Mouse (Mus musculus): ENCODE results near the gene Klk1b3. TPM values are rescaled to one million over a fixed set of nuclear protein-coding genes. Genes with fewer than 3 reads are reported as not detected.
"Not testable (repeated sequence)": the region's sequence is repeated elsewhere in the genome, so short reads cannot be mapped to it uniquely, and the experiment has no call there.

Gene Klk1b3
- polyA plus RNA-seq (2015; fragmentation: Nextera tagmentation; extraction: Ambion mirVana), result not detected in 2 replicates

- Histone ChIP-seq H3K9me3 (replicated peaks) (no peaks in the 10 kb centered on the region), H3K4me1 (no peaks in the 10 kb centered on the region), H3K27me3 (replicated peaks) (no peaks in the 10 kb centered on the region), H3K36me3 (no peaks in the 10 kb centered on the region), H3K9ac (replicated peaks) (no peak within 1 kb of the TSS), H3K4me2 (no peak within 1 kb of the TSS), H3K27ac (replicated peaks) (no peak within 1 kb of the TSS), H3K4me3 (replicated peaks) (no peak within 1 kb of the TSS)
- no peak for ATAC-seq (ENCODE audit: low FRiP score)
- WGBS, result 80% methylated on average over 3 of the region's 3 CpGs
Measured at GRCm38 (mm10) chr7:44197891-44198290, at the start of gene Klk1b3. TSS of gene Klk1b3 (plus strand) at chr7:44198191.

DNA sequence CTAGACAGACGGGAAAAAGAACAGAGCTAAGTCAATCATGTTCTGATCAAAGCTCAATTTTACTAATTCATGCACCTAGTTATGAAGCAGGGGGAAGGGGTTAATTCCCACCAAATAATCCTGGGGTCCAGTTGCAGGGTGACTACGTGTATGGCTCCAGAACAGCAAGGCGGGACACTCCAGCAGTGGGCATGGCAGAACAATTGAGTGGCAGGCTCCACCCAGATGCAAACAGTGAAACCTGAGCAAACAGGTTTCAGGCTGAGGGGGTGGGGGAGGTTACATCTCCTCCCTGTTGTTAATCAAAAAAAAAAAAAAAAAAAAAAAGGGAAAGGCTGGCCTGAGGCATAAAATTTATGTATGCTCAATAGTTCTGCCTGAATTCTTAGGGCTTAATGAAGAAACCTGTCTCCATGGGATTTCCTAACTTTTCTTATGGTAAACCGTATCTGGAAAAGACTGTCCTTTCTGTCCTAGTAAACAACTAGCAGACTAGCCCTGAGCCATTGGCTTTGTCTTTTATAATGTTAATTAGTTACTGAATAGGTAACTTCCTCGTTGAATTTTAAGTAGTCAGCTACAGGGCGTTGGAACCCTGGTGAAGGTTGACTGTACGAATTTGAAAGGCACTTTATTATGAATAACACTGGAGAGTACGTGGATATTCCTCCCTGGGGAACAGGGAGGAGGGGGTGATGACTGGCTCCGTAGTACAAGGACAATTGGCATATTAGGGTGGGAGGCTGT is 18.5 kb upstream of the Klk1b3 start:
- Histone ChIP-seq H3K27me3 (replicated peaks) (no peaks in the 10 kb centered on the region), H3K4me3 (replicated peaks) (no peak overlapping the region), H3K4me2 (no peak overlapping the region), H3K36me3 (no peaks in the 10 kb centered on the region), H3K9me3 (replicated peaks) (no peaks in the 10 kb centered on the region), H3K27ac (replicated peaks) (no peak overlapping the region), H3K9ac (replicated peaks) (no peak overlapping the region), H3K4me1 (no peaks in the 10 kb centered on the region)
- 47% methylated on average over 9 of the region's 9 CpGs for WGBS
- ATAC-seq (ENCODE audit: low FRiP score), result no peak

- H3K9me3 ChIP-seq (replicated peaks); H3K36me3 ChIP-seq; H3K27me3 ChIP-seq (replicated peaks); H3K4me1 ChIP-seq; ATAC-seq (ENCODE audit: low FRiP score); H3K4me3 ChIP-seq (replicated peaks); H3K4me2 ChIP-seq; H3K9ac ChIP-seq (replicated peaks); H3K27ac ChIP-seq (replicated peaks): not testable (repeated sequence)
- 70% methylated on average over 8 of the region's 8 CpGs for WGBS
Measured at GRCm38 (mm10) chr7:44186516-44186915, 11.5 kb upstream of the Klk1b3 start.

DNA sequence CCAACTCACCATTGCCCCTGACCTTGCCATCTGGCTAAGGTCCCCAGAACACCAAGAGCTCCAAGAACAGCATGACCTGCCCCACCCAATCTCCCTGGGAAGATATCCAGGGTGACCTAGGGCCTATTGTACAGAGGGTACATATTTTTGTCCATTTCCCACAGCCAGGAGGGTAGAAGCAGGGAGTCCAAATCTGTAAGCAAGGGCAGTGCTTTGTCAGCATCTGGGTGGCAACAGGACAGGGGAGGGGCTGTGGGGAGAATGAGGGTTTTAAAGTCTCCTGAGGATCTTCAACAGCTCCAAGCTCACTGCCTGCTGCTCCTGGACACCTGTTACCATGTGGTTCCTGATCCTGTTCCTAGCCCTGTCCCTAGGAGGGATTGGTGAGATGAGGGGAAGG is 10.1 kb upstream of the Klk1b3 start, which contains the start of gene Klk1b24:
Gene Klk1b24 (plus strand): TSS at position 301 of the 400 bp plus-strand sequence.
- H3K27me3 ChIP-seq (replicated peaks); ATAC-seq (ENCODE audit: low FRiP score); H3K9ac ChIP-seq (replicated peaks); H3K4me3 ChIP-seq (replicated peaks); H3K27ac ChIP-seq (replicated peaks); H3K36me3 ChIP-seq; H3K9me3 ChIP-seq (replicated peaks); H3K4me1 ChIP-seq; H3K4me2 ChIP-seq: not testable (repeated sequence)

DNA sequence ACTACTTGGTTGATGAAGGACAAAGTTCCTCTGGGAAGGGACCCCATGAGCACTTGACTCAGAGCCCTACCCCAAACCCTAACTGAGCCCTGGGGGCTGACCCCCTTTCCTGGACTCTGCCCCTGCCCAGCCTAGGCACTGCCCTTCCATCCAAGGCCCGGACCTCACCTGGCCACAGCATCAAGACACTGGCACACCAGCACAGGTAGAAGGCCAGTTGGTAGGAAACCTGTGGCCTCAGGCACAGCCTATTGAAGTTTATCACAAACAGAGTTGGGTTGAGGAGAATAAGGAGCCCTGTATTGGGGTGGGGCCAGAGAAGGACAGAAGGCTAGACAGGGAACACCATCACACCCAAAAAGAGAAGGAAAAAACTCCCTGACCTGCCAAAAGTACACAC is 4.5 kb upstream of the Klk1b3 start:
- ATAC-seq (ENCODE audit: low FRiP score); H3K27me3 ChIP-seq (replicated peaks); H3K4me2 ChIP-seq; H3K27ac ChIP-seq (replicated peaks); H3K9ac ChIP-seq (replicated peaks); H3K4me3 ChIP-seq (replicated peaks); H3K9me3 ChIP-seq (replicated peaks); H3K4me1 ChIP-seq; H3K36me3 ChIP-seq: not testable (repeated sequence)
- 83% methylated on average over 1 of the region's 1 CpGs for WGBS

DNA sequence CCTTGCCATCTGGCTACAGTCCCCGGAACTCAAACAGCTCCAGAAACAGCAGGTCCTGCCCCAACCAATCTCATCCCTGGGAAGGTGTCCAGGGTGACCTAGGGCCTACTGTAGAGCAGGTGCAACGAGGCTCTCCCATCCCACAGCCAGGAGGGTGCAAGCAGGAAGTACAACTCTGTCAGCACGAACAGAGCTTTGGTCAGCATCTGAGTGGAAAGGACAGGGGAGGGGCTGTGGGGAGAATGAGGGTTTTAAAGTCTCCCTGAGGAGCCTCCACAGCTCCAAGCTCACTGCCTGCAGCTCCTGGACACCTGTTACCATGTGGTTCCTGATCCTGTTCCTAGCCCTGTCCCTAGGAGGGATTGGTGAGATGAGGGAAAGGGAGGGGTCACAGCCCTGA is 9.1 kb downstream of the Klk1b3 start, which contains the start of gene Klk1b4:
Gene Klk1b4 (plus strand): TSS at position 301 of the 400 bp plus-strand sequence.
- 64% methylated on average over 3 of the region's 3 CpGs for WGBS
- not testable (repeated sequence) for H3K27me3 ChIP-seq (replicated peaks); H3K4me2 ChIP-seq; H3K9ac ChIP-seq (replicated peaks); ATAC-seq (ENCODE audit: low FRiP score); H3K4me3 ChIP-seq (replicated peaks); H3K9me3 ChIP-seq (replicated peaks); H3K36me3 ChIP-seq; H3K4me1 ChIP-seq; H3K27ac ChIP-seq (replicated peaks)

DNA sequence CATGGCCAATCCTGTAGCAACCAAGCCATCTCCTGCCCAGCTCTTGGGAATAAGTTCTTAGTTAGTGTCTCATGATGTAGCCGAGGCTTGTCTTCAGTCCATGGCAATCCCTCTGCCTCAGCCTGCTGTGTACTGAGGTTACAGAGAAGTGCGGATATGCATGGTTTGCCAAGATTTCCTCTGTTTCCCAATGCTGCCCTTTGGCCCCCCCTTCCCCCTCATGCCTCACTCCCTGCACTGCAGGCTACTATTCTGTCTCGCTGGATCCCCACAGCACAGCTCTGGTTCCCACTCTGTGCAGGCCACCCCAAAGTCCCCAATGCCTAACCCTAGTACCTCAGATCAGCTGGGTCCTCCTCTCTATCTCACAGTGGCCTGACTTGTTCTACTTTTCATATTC is 10.3 kb downstream of the Klk1b3 start:
- ATAC-seq (ENCODE audit: low FRiP score), result no peak
- Histone ChIP-seq H3K4me3 (replicated peaks) (no peak overlapping the region), H3K27me3 (replicated peaks) (no peaks in the 10 kb centered on the region), H3K4me2 (no peak overlapping the region), H3K9ac (replicated peaks) (no peak overlapping the region), H3K27ac (replicated peaks) (no peak overlapping the region), H3K9me3 (replicated peaks) (no peaks in the 10 kb centered on the region), H3K4me1 (no peaks in the 10 kb centered on the region), H3K36me3 (no peaks in the 10 kb centered on the region)
- 86% methylated on average over 3 of the region's 3 CpGs for WGBS

- no peak within 1 kb of the TSS for H3K4me2 ChIP-seq
- no peak within 1 kb of the TSS for H3K9ac ChIP-seq (replicated peaks)
- no peaks in the 10 kb centered on the region for H3K4me1 ChIP-seq
- WGBS, result 88% methylated on average over 1 of the region's 1 CpGs
- ATAC-seq (ENCODE audit: low FRiP score), result no peak
- no peak within 1 kb of the TSS for H3K27ac ChIP-seq (replicated peaks)
- no peaks in the 10 kb centered on the region for H3K36me3 ChIP-seq
- H3K9me3 ChIP-seq (replicated peaks), result no peaks in the 10 kb centered on the region
- H3K4me3 ChIP-seq (replicated peaks), result no peak within 1 kb of the TSS
- H3K27me3 ChIP-seq (replicated peaks), result no peaks in the 10 kb centered on the region
Measured at GRCm38 (mm10) chr7:44215645-44216044, 17.7 kb downstream of the Klk1b3 start, which contains the start of gene Klk1b5. TSS of gene Klk1b5 (plus strand) at chr7:44215945.

DNA sequence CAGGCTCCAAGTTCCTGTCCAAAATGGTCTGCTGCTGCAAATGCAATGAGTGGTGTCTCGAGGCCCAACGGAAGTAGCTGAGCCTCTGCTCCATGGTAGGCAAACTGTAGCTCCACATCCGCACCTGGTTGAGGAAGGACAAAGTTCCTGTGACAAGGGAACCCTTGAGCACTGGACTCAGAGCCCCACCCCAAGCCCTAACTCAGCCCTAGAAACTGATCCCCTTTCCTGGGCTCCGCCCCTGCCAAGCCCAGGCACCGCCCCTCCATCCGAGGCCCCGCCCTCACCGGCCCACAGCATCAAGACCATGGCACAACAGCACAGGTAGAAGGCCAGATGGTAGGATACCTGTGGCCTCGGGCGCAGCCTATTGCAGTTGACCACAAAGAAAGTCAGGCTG is 23.6 kb downstream of the Klk1b3 start:
- H3K4me3 ChIP-seq (replicated peaks); H3K27me3 ChIP-seq (replicated peaks); H3K9ac ChIP-seq (replicated peaks); H3K9me3 ChIP-seq (replicated peaks); ATAC-seq (ENCODE audit: low FRiP score); H3K4me2 ChIP-seq; H3K4me1 ChIP-seq; H3K27ac ChIP-seq (replicated peaks); H3K36me3 ChIP-seq: not testable (repeated sequence)
- 84% methylated on average over 8 of the region's 10 CpGs for WGBS

DNA sequence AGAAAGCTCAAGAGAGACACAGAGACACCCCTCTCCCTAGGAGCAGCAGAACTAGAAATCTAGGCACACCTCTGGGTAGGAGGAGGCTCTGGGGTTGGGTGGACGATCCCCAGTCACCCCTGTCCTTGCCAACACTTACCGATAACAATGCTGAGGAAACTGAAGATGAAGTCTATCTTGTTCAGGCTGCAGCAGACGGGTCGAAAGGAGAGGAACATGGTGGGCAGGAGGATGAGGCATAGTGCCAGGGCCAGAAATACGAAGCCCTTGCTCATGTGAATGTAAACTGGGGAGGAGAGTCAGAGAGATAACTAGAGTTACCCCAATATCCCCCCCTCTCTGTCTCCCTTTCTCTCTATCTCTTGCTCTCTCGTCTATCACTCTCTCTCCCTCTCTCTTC is 24.3 kb downstream of the Klk1b3 start:
- H3K27ac ChIP-seq (replicated peaks); H3K4me2 ChIP-seq; ATAC-seq (ENCODE audit: low FRiP score); H3K4me1 ChIP-seq; H3K9me3 ChIP-seq (replicated peaks); H3K4me3 ChIP-seq (replicated peaks); H3K36me3 ChIP-seq; H3K9ac ChIP-seq (replicated peaks); H3K27me3 ChIP-seq (replicated peaks): not testable (repeated sequence)
- WGBS, result 77% methylated on average over 6 of the region's 6 CpGs

DNA sequence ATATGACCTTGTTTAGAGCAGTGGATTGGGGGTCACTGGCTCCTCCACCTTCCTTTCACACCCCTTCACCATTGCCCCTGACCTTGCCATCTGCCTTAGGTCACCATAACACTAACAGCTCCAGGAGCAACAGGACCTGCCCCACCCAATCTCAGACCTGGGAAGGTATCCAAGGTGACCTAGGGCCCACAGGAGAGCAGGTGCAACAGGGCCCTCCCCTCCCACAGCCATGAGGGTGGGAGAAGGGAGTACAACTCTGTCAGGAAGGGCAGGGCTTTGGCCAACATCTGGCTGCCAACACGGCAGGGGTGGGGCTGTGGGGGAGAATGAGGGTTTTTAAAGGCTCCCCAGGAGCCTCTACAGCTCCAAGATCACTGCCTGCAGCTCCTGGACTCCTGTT is 27.1 kb downstream of the Klk1b3 start, which contains the start of gene Klk1:
Gene Klk1 (plus strand): TSS at position 285 of the 400 bp plus-strand sequence.
- Histone ChIP-seq H3K4me3 (replicated peaks) (no peak within 1 kb of the TSS), H3K4me1 (no peaks in the 10 kb centered on the region), H3K9me3 (replicated peaks) (no peaks in the 10 kb centered on the region), H3K4me2 (no peak within 1 kb of the TSS), H3K36me3 (no peaks in the 10 kb centered on the region), H3K27me3 (replicated peaks) (no peaks in the 10 kb centered on the region), H3K9ac (replicated peaks) (no peak within 1 kb of the TSS), H3K27ac (replicated peaks) (no peak within 1 kb of the TSS)
- 57% methylated on average over 1 of the region's 1 CpGs for WGBS
- no peak for ATAC-seq (ENCODE audit: low FRiP score)

DNA sequence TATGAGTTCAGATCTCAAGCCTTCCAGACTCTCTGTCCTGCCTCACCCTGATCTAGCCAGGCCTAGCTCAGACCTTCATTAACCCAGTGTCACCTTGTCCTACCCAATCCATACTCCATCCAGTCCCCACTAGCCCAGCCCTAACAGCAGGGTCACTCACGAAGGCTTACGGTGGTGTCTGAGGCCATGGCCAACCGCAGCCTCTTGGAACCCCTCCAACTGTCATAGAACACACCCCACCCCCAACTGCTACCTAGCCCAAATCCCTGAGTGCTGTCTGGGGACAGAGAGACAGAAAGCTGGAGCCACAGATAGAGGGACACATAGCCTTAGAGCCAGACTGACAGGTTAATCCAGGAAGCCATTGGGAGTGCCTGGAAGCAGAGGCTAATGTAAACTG is 37.9 kb downstream of the Klk1b3 start, which contains the start of gene Gm36864:
Gene Gm36864 (plus strand): TSS at position 269 of the 400 bp plus-strand sequence.
- H3K9ac ChIP-seq (replicated peaks), result no peak within 1 kb of the TSS
- H3K4me2 ChIP-seq, result no peak within 1 kb of the TSS
- no peak within 1 kb of the TSS for H3K27ac ChIP-seq (replicated peaks)
- no peaks in the 10 kb centered on the region for H3K4me1 ChIP-seq
- H3K9me3 ChIP-seq (replicated peaks), result no peaks in the 10 kb centered on the region
- WGBS, result 89% methylated on average over 3 of the region's 3 CpGs
- H3K27me3 ChIP-seq (replicated peaks), result 0 out of 2 replicates have a peak, but pooled peaks cover 2% of the 10 kb centered on the region
- no peak for ATAC-seq (ENCODE audit: low FRiP score)
- no peak within 1 kb of the TSS for H3K4me3 ChIP-seq (replicated peaks)
- no peaks in the 10 kb centered on the region for H3K36me3 ChIP-seq
